Mouse (Mus musculus): ENCODE data around the gene Anxa5.

- TF ChIP-seq POLR2A (IDR thresholded peaks at IDR 0.05; ENCODE audit: insufficient read length, low read depth), result no peak
- TF ChIP-seq E2F4 (IDR thresholded peaks at IDR 0.05; ENCODE audit: insufficient read depth), result no peak
- no peak for TF ChIP-seq TCF12 (IDR thresholded peaks at IDR 0.05; ENCODE audit: insufficient read depth, poor library complexity, severe bottlenecking)
Observed at GRCm38 (mm10) chr3:36496273-36496672, 20.6 kb upstream of the Anxa5 start.

Measured in myocyte (in vitro differentiated cells).